Mouse (Mus musculus): ENCODE results near the gene Wdr49. TPM values are rescaled to one million over a fixed set of nuclear protein-coding genes. Genes with fewer than 3 reads are reported as not detected.
A peak's percentile ranks its signal among the peaks of the same experiment; 100 is the strongest.
"Not testable (repeated sequence)": the region's sequence is repeated elsewhere in the genome, so short reads cannot be mapped to it uniquely, and the experiment has no call there.

Wdr49 gene
- polyA plus RNA-seq, 1 experiment from 2014 or later, result 0.35 TPM

DNA sequence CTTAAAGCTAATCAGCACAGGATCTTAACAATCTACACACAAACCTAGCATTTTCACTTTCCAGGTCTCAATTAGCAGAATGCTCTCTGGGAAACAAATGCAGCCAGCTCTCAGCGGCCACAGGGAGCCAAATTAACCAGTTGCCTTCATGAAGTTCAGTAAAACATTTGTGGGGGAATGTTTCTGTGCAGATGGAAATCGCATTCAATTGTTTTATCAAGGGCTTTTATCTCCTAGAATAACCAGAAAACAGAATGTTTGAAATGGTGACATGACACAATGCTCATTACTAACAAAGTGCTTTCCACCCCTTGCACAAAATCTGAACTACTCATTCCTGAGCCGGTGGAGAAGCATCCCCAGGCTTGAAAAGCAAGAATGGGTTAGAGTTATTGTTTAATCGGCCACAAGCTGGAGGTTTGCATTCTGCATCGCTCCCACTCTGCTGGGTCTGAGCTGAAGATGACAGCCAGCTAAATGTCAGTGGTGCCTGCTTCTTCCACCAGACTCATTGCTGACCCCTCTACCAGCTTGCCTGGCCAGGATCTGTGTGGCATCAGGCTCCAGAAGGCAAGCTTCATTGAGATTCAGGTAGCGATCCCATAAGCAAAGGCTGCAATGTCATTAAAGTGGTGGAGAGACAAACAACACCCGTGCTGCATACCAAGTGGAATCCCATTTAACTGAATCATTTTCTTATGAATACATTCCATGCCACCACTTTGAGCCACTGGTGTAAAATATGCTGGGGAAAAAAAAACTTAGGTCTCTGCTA lies 86.6 kb downstream of the Wdr49 start:
- ATAC-seq (ENCODE audit: low FRiP score, low read depth), result peak; percentile 93
- peak overlapping the region; percentile 17; the same call in 1 of the 2 replicates for H3K4me2 ChIP-seq
- peak overlapping the region; percentile 80 for H3K27ac ChIP-seq (replicated peaks)
- H3K4me3 ChIP-seq, result no peak overlapping the region
- H3K4me1 ChIP-seq (replicated peaks), result peaks cover 11% of the 10 kb centered on the region
- H3K9ac ChIP-seq, result no peak overlapping the region
- no peaks in the 10 kb centered on the region for H3K9me3 ChIP-seq
- WGBS, result 36% methylated on average over 7 of the region's 7 CpGs
- H3K27me3 ChIP-seq, result no peaks in the 10 kb centered on the region
- H3K36me3 ChIP-seq, result no peaks in the 10 kb centered on the region

DNA sequence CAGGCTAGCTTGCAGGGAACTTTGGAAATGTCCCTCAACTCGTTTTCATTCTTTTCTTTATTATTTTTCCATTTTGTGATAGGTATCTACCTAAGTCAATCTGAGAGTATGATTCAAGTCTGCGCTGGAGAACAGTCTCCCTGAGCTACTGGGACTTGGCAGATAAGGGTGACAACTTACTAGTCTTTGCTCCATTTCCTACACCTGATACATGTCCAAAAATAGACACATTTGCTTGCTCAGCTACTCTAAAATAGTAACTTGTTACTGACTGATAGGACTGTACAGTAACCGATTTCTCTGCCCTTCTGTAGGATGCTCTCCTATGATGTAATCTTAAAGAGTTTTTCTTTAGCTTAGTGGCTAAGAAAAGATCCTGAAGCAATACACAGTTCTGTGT lies 87.5 kb downstream of the Wdr49 start:
- WGBS, result 76% methylated on average over 3 of the region's 3 CpGs
- ATAC-seq (ENCODE audit: low FRiP score, low read depth), result no peak
- no peak overlapping the region for H3K9ac ChIP-seq
- H3K27me3 ChIP-seq, result no peaks in the 10 kb centered on the region
- no peaks in the 10 kb centered on the region for H3K36me3 ChIP-seq
- no peak overlapping the region for H3K4me2 ChIP-seq
- H3K27ac ChIP-seq (replicated peaks), result peak overlapping the region; percentile 80
- H3K4me1 ChIP-seq (replicated peaks), result peaks cover 11% of the 10 kb centered on the region
- H3K9me3 ChIP-seq, result no peaks in the 10 kb centered on the region
- no peak overlapping the region for H3K4me3 ChIP-seq

DNA sequence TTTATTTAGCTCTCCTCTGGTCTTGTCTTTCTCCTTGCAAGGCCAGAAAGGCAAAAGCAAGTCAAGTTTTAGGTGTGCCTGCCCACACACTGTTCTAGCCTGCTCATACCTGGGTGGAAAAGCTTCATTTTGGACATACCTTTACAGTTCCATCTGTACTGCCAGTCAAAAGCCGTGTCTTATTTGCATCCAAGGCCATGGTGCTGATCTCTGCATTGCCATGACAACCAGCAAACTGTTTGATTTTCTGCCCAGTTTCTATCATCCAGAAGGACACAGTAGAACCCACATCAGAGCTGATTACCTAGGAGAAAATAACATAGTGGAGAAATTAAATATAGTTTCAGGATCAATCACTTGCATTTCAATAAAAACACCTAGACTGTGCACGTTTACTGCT lies 100.2 kb downstream of the Wdr49 start:
- Histone ChIP-seq H3K4me1 (replicated peaks) (peaks cover 5% of the 10 kb centered on the region; the same call in 1 of the 2 replicates), H3K36me3 (no peaks in the 10 kb centered on the region), H3K27ac (replicated peaks) (no peak overlapping the region; the same call in 1 of the 2 replicates), H3K27me3 (no peaks in the 10 kb centered on the region), H3K4me2 (no peak overlapping the region), H3K4me3 (no peak overlapping the region), H3K9me3 (no peaks in the 10 kb centered on the region), H3K9ac (no peak overlapping the region)
- peak; percentile 68; the same call in 1 of the 2 replicates for ATAC-seq (ENCODE audit: low FRiP score, low read depth)
- 54% methylated on average over 2 of the region's 2 CpGs for WGBS

DNA sequence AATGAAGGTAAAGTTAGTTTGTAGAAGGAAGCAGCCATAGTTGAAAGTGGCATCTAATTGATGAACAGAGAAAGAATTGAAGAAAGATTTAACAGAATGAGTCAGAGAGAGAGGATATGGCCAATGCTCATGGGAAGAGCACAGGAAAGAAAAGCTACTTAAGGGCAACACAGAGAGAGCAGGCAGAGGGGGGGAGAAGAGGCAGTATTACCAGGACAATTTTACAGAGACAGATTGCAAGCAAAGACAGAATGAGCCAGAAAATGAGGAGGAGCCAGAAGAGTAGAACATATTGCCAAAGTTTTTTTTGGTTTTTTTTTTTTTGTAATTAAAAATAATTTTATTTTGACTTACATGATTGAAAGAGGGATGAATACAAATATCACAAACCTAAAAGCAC lies 128.0 kb downstream of the Wdr49 start:
- Histone ChIP-seq H3K9me3 (no peaks in the 10 kb centered on the region), H3K4me3 (no peak overlapping the region), H3K27ac (replicated peaks) (no peak overlapping the region), H3K4me2 (no peak overlapping the region), H3K9ac (no peak overlapping the region), H3K27me3 (no peaks in the 10 kb centered on the region), H3K4me1 (replicated peaks) (no peaks in the 10 kb centered on the region), H3K36me3 (no peaks in the 10 kb centered on the region)
- no peak for ATAC-seq (ENCODE audit: low FRiP score, low read depth)

DNA sequence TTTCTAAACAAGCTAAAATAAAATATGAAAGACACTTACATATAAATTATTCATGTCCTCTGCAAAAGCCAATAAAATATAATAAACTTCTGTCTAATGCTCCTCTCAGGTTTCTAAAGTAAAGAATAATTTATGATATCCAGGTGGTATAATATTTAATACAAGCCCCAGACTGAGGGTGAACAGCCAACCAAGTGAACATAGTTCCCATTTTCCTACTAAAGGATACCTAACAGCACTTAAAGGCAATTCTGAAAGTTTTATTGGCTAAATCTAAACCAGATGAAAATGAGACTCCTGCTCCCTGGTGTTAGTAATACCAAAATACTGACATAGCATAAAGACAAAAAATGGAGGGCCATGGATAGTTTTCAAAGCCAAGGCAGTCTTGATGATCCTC lies 144.8 kb downstream of the Wdr49 start:
- Histone ChIP-seq H3K27ac (replicated peaks) (no peak overlapping the region), H3K9me3 (no peaks in the 10 kb centered on the region), H3K27me3 (no peaks in the 10 kb centered on the region), H3K4me1 (replicated peaks) (no peaks in the 10 kb centered on the region), H3K4me3 (no peak overlapping the region), H3K4me2 (no peak overlapping the region), H3K9ac (no peak overlapping the region), H3K36me3 (no peaks in the 10 kb centered on the region)
- ATAC-seq (ENCODE audit: low FRiP score, low read depth), result no peak

DNA sequence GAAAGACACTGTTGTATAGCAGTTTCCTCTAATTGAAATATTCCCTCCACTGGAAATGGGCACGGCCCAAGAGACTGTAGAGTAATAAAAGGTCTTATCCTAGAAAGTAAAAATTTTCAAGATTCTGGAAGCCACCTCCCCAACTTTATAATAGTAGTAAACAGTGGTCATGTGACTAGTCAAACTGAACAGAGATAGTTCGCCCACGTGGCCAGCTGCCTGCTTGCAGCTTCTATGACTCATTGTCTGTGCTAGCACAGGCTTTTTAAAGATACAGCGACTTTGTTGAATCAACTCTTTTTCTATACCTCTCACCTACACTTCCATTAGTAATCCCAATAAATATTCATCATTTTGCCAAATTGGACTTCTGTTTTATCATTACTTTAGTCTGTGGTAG lies 161.0 kb downstream of the Wdr49 start:
- Histone ChIP-seq H3K27ac (replicated peaks) (no peak overlapping the region), H3K4me1 (replicated peaks) (no peaks in the 10 kb centered on the region), H3K36me3 (no peaks in the 10 kb centered on the region), H3K27me3 (no peaks in the 10 kb centered on the region), H3K9me3 (no peaks in the 10 kb centered on the region), H3K4me3 (no peak overlapping the region), H3K9ac (no peak overlapping the region), H3K4me2 (no peak overlapping the region)
- 86% methylated on average over 4 of the region's 4 CpGs for WGBS
- no peak for ATAC-seq (ENCODE audit: low FRiP score, low read depth)

DNA sequence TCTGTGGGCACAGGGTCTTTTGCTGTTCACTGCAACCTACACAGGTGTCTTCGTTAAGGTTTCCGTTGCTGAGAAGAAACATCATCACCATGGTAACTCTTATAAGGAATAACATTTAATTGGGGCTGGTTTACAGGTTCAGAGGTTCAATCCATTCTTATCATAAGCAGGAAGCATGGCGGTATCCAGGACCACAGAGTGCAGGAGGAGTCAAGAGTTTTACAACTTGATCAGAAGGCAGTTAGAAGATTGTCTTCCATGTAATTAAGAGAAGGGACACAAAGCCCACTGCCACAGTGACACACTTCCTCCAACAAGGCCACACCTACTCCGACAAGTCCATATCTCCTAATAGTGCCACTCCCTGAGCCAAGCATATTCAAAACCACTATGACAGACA lies 173.1 kb downstream of the Wdr49 start:
- ATAC-seq (ENCODE audit: low FRiP score, low read depth), result no peak
- no peak overlapping the region for H3K4me2 ChIP-seq
- no peaks in the 10 kb centered on the region for H3K27me3 ChIP-seq
- H3K9me3 ChIP-seq, result no peaks in the 10 kb centered on the region
- H3K4me1 ChIP-seq (replicated peaks), result no peaks in the 10 kb centered on the region
- 98% methylated on average over 4 of the region's 4 CpGs for WGBS
- no peak overlapping the region for H3K4me3 ChIP-seq
- no peak overlapping the region for H3K9ac ChIP-seq
- no peak overlapping the region for H3K27ac ChIP-seq (replicated peaks)
- no peaks in the 10 kb centered on the region for H3K36me3 ChIP-seq

DNA sequence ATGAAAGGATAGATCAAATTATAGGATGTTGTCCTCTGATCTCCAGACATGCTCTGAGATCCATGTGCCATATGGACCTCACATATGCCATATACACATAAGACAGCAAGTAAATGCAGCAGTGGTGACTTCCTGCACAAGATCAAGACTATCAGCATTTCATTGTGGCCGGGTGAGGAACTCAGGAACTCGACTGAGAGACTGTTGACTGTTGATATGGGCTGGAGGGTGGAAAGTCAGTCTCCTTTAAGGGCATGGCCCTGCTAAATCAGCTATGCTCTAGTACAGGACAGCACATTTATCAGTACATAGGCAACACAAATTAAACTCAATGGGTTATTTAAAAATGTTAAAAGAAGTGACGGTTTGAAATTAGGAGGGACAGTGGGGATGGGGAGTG lies 173.7 kb downstream of the Wdr49 start:
- H3K27me3 ChIP-seq, result no peaks in the 10 kb centered on the region
- WGBS, result 81% methylated on average over 3 of the region's 3 CpGs
- ATAC-seq (ENCODE audit: low FRiP score, low read depth), result no peak

DNA sequence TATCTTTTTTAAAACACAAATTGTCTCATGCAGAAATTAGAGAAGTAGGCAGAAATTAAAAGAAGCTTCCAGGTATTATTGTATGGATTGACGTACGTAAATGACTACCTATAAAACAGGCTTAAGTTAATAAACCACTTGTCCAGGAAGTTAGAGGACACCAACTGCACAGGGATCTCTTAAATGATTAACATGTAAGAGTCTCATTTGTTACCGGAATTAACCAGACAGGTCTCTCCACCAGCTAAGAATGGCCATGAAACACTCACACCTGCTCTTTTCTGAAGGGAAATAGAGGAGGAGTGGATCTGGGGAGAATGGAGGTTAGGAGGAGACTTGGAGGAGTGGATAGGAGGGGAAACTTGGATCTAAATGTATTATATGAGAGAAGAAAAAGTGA lies 176.4 kb downstream of the Wdr49 start:
- 92% methylated on average over 3 of the region's 3 CpGs for WGBS
- Histone ChIP-seq H3K27me3 (no peaks in the 10 kb centered on the region), H3K27ac (replicated peaks) (no peak overlapping the region), H3K9me3 (no peaks in the 10 kb centered on the region), H3K9ac (no peak overlapping the region), H3K36me3 (no peaks in the 10 kb centered on the region), H3K4me3 (no peak overlapping the region), H3K4me1 (replicated peaks) (no peaks in the 10 kb centered on the region), H3K4me2 (no peak overlapping the region)
- no peak for ATAC-seq (ENCODE audit: low FRiP score, low read depth)

More for the DNA sequence above, 173.7 kb downstream of the Wdr49 start:
- Histone ChIP-seq H3K4me1 (replicated peaks) (no peaks in the 10 kb centered on the region), H3K9me3 (no peaks in the 10 kb centered on the region), H3K27ac (replicated peaks) (no peak overlapping the region), H3K36me3 (no peaks in the 10 kb centered on the region), H3K9ac (no peak overlapping the region), H3K4me2 (no peak overlapping the region), H3K4me3 (no peak overlapping the region)

DNA sequence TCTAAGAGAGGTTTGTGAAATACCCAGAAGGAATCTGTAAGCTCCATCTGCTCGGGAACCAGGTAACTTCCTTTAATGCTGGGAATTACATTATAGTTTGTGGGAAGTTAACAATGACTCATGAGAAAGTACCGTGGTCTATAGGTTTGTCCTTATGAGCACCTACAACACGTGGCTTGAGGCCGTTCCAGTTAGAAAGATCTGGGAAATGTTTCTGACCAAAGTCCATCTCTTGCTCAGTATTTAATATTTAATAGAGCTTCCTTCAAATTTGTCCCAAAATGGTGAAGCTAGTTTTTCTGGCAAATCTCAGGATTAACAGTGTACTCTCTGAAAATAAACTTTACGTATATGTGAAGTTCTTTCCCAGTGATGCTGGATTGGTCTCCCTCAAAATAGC lies 177.3 kb downstream of the Wdr49 start:
- Histone ChIP-seq H3K9me3 (no peaks in the 10 kb centered on the region), H3K4me3 (no peak overlapping the region), H3K9ac (no peak overlapping the region), H3K4me2 (no peak overlapping the region), H3K4me1 (replicated peaks) (no peaks in the 10 kb centered on the region), H3K36me3 (no peaks in the 10 kb centered on the region), H3K27me3 (no peaks in the 10 kb centered on the region), H3K27ac (replicated peaks) (no peak overlapping the region)
- no peak for ATAC-seq (ENCODE audit: low FRiP score, low read depth)
- 95% methylated on average over 5 of the region's 5 CpGs for WGBS

DNA sequence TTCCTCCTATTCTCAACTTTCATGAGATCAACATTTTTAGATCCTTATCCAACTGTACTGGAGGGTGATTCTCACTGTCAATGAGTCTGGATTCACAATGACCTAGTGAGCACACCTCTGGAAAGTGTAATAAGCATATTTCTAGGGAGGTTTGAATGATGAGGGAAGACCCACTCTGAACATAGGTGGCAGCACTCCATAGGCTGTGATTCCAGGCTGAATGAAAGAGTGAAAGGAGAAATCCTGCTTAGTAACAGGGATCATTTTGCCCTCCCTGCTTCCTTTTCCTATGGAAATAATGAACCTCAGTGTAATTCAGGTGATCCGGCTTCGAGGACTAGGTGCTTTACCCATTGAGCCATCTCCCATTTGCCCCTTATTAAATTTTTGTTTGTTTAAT lies 180.9 kb downstream of the Wdr49 start:
- no peak overlapping the region for H3K27ac ChIP-seq (replicated peaks)
- no peaks in the 10 kb centered on the region for H3K36me3 ChIP-seq
- no peak overlapping the region for H3K9ac ChIP-seq
- no peaks in the 10 kb centered on the region for H3K27me3 ChIP-seq
- no peak overlapping the region for H3K4me3 ChIP-seq
- no peaks in the 10 kb centered on the region for H3K9me3 ChIP-seq
- no peak for ATAC-seq (ENCODE audit: low FRiP score, low read depth)
- H3K4me1 ChIP-seq (replicated peaks), result peaks cover 9% of the 10 kb centered on the region
- 93% methylated on average over 2 of the region's 2 CpGs for WGBS
- H3K4me2 ChIP-seq, result no peak overlapping the region

DNA sequence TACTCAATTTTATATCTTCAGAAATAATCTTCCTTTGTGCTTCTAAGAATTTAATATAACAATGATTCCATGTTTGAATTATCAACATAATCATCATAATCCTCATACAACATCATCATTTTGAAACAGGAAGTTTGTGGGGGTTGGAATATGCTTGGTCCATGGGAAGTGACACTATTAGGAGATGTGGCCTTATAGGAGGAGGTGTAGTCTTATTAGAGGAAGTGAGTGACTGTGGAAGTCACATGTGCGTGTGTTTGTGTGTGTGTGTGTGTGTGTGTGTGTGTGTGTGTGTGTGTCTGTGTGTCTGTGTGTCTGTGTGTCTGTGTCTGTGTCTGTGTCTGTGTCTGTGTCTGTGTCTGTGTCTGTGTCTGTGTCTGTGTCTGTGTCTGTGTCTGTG lies 182.5 kb downstream of the Wdr49 start:
- not testable (repeated sequence) for H3K4me2 ChIP-seq; H3K4me3 ChIP-seq; H3K9me3 ChIP-seq; H3K4me1 ChIP-seq (replicated peaks); H3K27ac ChIP-seq (replicated peaks); H3K27me3 ChIP-seq; ATAC-seq (ENCODE audit: low FRiP score, low read depth); H3K9ac ChIP-seq; H3K36me3 ChIP-seq
- 79% methylated on average over 1 of the region's 1 CpGs for WGBS

DNA sequence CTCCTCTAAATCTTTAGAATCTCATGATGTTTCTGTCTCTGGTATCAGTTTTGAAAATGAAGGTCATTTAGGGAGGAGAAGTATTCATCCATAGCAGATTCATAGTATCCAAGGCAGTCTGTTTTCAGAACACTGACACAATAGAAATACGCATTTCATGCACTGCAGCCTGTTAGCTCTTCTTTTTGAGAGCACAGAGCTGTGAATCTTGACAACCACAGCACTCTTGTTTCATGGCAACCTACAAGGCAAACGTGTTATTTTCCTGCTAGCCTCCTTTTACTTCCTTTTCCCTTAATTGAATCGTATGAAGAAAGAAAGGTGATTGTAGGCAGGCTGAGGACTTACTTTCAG lies 184.2 kb downstream of the Wdr49 start:
- no peak overlapping the region for H3K4me3 ChIP-seq
- no peaks in the 10 kb centered on the region for H3K36me3 ChIP-seq
- H3K4me1 ChIP-seq (replicated peaks), result peaks cover 9% of the 10 kb centered on the region
- 0 out of 2 replicates have a peak, but pooled peaks have one; percentile 42 for ATAC-seq (ENCODE audit: low FRiP score, low read depth)
- H3K4me2 ChIP-seq, result no peak overlapping the region
- WGBS, result 27% methylated on average over 3 of the region's 3 CpGs
- H3K9ac ChIP-seq, result no peak overlapping the region
- peak overlapping the region; percentile 55 for H3K27ac ChIP-seq (replicated peaks)
- no peaks in the 10 kb centered on the region for H3K27me3 ChIP-seq
- H3K9me3 ChIP-seq, result no peaks in the 10 kb centered on the region

Data from hindbrain, embryonic 15.5 days (tissue).